Mouse (Mus musculus) thymus, adult 2 months (tissue): ENCODE measurements at regions not wholly inside any gene's neighbourhood (a gene's known extent, or its start where the extent isn't known, plus 50 kb on each side); places are given as distances from the start of the nearest gene placed in this dataset.

Source experiments
- DNase-seq: peaks from one replicate; pipeline ENCODE4 v3.0.0; 2021
- H3K27ac ChIP-seq: fragments of 200-500 bp; 2 replicates; pipeline ENCODE4 v1.5.1; 2012; ENCODE audit warnings: low read length, control low read depth; ENCODE audit not compliant: control insufficient read depth, insufficient read depth
- H3K27me3 ChIP-seq: fragments of 200-500 bp; 2 replicates; pipeline ENCODE4 v1.6.1; 2012; ENCODE audit warnings: mild to moderate bottlenecking, low read length, moderate library complexity, mixed read lengths; ENCODE audit not compliant: control insufficient read depth, insufficient read depth
- H3K36me3 ChIP-seq: fragments of 200-500 bp; 2 replicates; pipeline ENCODE4 v1.6.1; 2012; ENCODE audit warnings: mild to moderate bottlenecking, low read length, moderate library complexity; ENCODE audit not compliant: control insufficient read depth, insufficient read depth
- H3K4me1 ChIP-seq: fragments of 200-500 bp; replicated peaks from 2 replicates; pipeline ENCODE4 v1.6.1; 2012; ENCODE audit warnings: low read length; ENCODE audit not compliant: control insufficient read depth, insufficient read depth
- H3K4me3 ChIP-seq: fragments of 200-500 bp; 2 replicates; pipeline ENCODE4 v1.5.1; 2012; ENCODE audit warnings: mild to moderate bottlenecking, low read length, control low read depth, moderate library complexity; ENCODE audit not compliant: control insufficient read depth, insufficient read depth
- CTCF ChIP-seq: fragments of 200-500 bp; IDR thresholded peaks from 2 replicates; pipeline ENCODE4 v1.5.1; 2012; ENCODE audit warnings: mild to moderate bottlenecking, control low read depth, low read length, moderate library complexity, borderline replicate concordance; ENCODE audit not compliant: control insufficient read depth, poor library complexity, insufficient read depth; ENCODE audit errors: extremely low read depth
- POLR2A ChIP-seq: fragments of 200-500 bp; IDR thresholded peaks from 2 replicates; pipeline ENCODE4 v1.6.1; 2012; ENCODE audit warnings: mild to moderate bottlenecking, low read length, control low read depth, moderate library complexity; ENCODE audit not compliant: control insufficient read depth, poor library complexity, insufficient read depth; ENCODE audit errors: extremely low read depth
- WGBS: fragments of 180-500 bp; shearing (Covaris S2); methylation state at CpG from one replicate; pipeline ENCODE4 v1.1.7; 2018; 5-methylcytosine and 5-hydroxymethylcytosine counted together

DNA sequence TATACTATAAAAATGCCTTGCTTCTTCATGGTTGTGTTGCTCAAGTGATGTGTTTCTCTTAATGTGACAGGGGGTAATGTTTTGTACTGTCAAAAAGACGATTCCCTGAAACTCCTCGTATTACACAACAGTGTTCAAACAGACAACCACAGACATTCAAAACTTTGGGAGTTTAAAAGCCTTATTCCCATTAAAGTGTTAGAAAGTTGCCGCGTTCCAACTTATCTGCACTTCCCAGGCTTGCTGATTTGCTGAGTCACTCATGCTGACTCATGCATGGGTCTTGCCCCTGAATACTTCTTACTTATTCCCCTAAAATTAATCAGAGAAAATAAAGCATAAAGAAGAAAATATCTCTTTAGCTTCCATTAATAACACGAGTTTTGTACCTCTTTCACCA, 239.8 kb upstream of the Dab2 start:
- 65% methylated on average over 5 of the region's 5 CpGs for WGBS
- TF ChIP-seq POLR2A, result no peak
- TF ChIP-seq CTCF, result no peak
- Histone ChIP-seq H3K27ac (no peak overlapping the region), H3K27me3 (no peaks in the 10 kb centered on the region), H3K36me3 (no peaks in the 10 kb centered on the region), H3K4me1 (no peaks in the 10 kb centered on the region), H3K4me3 (no peak overlapping the region)
- DNase-seq, result no peak

DNA sequence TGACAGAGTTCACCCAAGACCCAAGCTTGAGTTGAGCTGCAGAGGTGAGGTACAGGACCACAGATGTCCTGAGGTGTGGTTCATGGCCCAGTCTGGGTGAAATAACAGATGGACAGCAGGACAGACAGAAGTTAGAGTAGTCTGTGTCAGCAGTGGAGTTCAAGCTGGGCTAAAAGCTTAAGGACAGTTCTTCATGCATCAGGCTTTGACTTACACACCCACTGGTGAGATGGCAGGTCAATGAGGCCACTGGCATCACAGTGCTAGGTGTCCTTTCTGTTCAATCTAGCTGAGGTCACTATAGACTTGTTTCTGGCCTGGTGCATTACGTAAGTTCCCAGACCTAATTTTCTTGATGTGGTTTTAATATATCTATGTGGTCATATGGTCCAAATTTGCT, 238.9 kb upstream of the Dab2 start:
- H3K4me3 ChIP-seq, result no peak overlapping the region
- H3K4me1 ChIP-seq, result no peaks in the 10 kb centered on the region
- no peaks in the 10 kb centered on the region for H3K27me3 ChIP-seq
- no peak for TF ChIP-seq CTCF
- no peak for TF ChIP-seq POLR2A
- H3K27ac ChIP-seq, result no peak overlapping the region
- 100% methylated on average over 1 of the region's 1 CpGs for WGBS
- DNase-seq, result no peak
- no peaks in the 10 kb centered on the region for H3K36me3 ChIP-seq

DNA sequence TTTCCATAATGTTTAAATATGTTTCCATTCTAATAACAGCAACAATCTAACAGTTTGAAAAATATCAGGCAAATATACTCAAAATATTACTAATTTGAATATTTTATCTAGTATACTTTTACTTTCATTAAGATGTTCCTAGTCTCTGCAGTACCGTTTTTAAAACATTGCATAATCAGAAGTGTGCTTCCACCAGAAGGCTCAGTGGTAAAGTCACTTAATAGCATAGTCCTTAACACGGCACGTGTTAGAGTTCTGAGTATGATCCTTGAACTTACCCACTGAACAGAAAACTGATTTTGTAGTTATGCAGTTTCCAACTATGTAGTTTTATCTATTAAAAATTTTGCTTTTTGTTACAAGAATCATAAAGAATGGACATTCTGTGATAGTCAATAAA, 234.5 kb upstream of the Dab2 start:
- 77% methylated on average over 3 of the region's 3 CpGs for WGBS
- no peaks in the 10 kb centered on the region for H3K27me3 ChIP-seq
- H3K4me3 ChIP-seq, result no peak overlapping the region
- no peaks in the 10 kb centered on the region for H3K36me3 ChIP-seq
- no peak overlapping the region for H3K27ac ChIP-seq
- H3K4me1 ChIP-seq, result no peaks in the 10 kb centered on the region
- TF ChIP-seq CTCF, result no peak
- no peak for TF ChIP-seq POLR2A
- no peak for DNase-seq

DNA sequence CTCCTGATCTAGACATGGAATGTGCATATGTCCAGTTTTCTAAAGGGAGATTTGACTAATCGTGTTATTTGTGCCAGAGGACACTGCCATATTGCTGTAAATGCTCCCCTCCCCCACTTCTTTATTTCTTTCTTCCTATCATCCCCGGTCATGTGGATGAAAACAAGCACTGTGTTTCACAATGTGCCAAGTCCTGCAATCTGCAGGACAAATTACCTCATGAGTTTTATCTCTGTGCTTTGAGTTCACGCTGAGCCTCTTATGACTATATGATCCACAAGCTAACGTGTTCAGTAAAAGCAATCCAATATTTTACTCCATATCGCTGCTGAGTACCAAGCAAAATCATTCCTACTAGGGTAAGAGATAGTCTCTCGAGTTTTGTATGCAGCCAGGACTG, 232.2 kb upstream of the Dab2 start:
- 88% methylated on average over 6 of the region's 6 CpGs for WGBS
- no peaks in the 10 kb centered on the region for H3K4me1 ChIP-seq
- DNase-seq, result no peak
- H3K27ac ChIP-seq, result no peak overlapping the region
- H3K36me3 ChIP-seq, result no peaks in the 10 kb centered on the region
- no peaks in the 10 kb centered on the region for H3K27me3 ChIP-seq
- TF ChIP-seq POLR2A, result no peak
- TF ChIP-seq CTCF, result no peak
- no peak overlapping the region for H3K4me3 ChIP-seq

DNA sequence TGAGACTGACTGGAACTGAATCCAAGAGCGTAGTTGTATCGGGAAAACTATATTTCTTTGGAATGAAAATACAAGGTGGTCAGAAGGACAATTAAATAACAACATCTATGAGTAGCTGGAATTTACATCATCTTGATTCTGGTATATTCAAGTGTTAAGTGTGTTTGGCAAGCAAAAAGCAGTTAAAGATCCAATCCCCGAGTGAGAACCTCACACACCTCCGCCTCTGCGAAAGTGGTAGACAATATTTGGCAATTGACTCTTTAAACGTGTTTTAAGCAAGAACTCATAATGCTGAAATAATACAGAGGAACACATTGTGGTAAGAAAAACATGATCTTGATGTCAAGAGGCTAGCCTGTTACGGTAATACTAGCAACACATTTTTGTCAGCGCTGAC, 231.2 kb upstream of the Dab2 start:
- H3K36me3 ChIP-seq, result no peaks in the 10 kb centered on the region
- no peaks in the 10 kb centered on the region for H3K4me1 ChIP-seq
- no peak overlapping the region for H3K4me3 ChIP-seq
- no peak for DNase-seq
- H3K27me3 ChIP-seq, result no peaks in the 10 kb centered on the region
- no peak overlapping the region for H3K27ac ChIP-seq
- TF ChIP-seq POLR2A (no peak), CTCF (no peak)
- WGBS, result 96% methylated on average over 8 of the region's 8 CpGs

DNA sequence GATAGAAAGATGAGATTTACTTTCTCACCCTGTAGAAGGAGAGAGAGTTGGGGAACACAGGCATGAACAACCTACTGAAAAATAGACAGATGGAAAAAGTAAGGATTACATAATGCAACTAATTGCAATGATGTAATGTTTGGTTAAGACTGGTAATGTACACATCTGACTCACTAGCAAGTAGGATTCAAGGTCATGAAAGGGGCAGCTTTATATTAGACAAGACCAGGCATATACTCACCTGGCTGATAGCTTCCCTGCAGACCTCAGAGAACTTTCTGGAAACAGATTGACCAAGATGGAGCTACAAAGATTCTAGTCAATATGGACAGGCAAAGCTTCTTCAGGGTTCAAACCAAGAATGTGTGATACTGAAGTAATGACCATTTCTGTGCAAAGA, 227.7 kb upstream of the Dab2 start:
- Histone ChIP-seq H3K27me3 (no peaks in the 10 kb centered on the region), H3K4me1 (no peaks in the 10 kb centered on the region), H3K4me3 (no peak overlapping the region), H3K36me3 (no peaks in the 10 kb centered on the region), H3K27ac (no peak overlapping the region)
- no peak for DNase-seq
- TF ChIP-seq POLR2A (no peak), CTCF (no peak)

DNA sequence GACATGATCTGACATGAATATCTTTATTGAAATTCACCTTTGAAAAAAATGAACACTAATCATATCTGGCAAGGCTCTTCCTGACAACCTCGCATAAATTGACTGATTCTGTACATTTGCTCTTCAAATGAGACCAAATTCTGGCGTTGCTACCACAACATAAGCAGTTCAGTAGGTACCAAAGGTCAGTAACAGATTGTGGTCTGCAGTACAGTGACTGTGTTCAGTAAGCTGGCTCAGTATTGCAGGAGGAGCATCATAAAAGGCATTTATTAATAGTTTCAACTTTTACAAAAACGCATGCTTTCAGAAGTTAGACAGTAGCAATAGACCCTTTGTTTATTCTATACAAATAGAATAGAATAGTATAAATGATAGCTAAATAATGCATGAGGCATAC, 226.7 kb upstream of the Dab2 start:
- no peak overlapping the region for H3K4me3 ChIP-seq
- DNase-seq, result no peak
- no peak overlapping the region for H3K27ac ChIP-seq
- H3K4me1 ChIP-seq, result no peaks in the 10 kb centered on the region
- H3K36me3 ChIP-seq, result no peaks in the 10 kb centered on the region
- H3K27me3 ChIP-seq, result no peaks in the 10 kb centered on the region
- 89% methylated on average over 3 of the region's 3 CpGs for WGBS
- no peak for TF ChIP-seq POLR2A
- no peak for TF ChIP-seq CTCF
